ENCODE assay signal across 13 mouse cellular contexts in genomic region chr10:111190110-111190795, GRCm38 (mm10). TPM values are rescaled to one million over a fixed set of nuclear protein-coding genes. Genes with fewer than 3 reads are reported as not detected.
DNase-seq lines count a peak whose midpoint lies in the region; ATAC-seq and TF ChIP-seq lines count a peak whose summit lies in the region.
"Had no signal": no experiment of that assay in that cellular context is flagged by ENCODE, and none has a peak within 500 bp of the region (broad histone marks: within the 10 kb centered on the region; RNA-seq: fewer than 3 reads in every experiment).

No protein-coding gene starts in this region.

- H3K4me3 ChIP-seq in layer of hippocampus, adult 2 months, result no peak overlapping the region
- no peak overlapping the region for H3K4me3 ChIP-seq in neural tube, embryonic 15.5 days (replicated peaks)
- H3K4me3 ChIP-seq: heart, embryonic 10.5 days; megakaryocyte, embryonic 14.5 days had no signal

- no peaks in the 10 kb centered on the region for H3K9me3 ChIP-seq in neural tube, embryonic 15.5 days (replicated peaks)
- H3K9me3 ChIP-seq: heart, embryonic 10.5 days; megakaryocyte, embryonic 14.5 days had no signal

- H3K36me3 ChIP-seq in neural tube, embryonic 15.5 days, result no peaks in the 10 kb centered on the region
- H3K36me3 ChIP-seq: heart, embryonic 10.5 days had no signal

- H3K4me1 ChIP-seq in neural tube, embryonic 15.5 days, result peaks cover 24% of the 10 kb centered on the region

- intact Hi-C loops in heart, postnatal 14 days (cut with DNase I), result no loop called here

- no peak overlapping the region for H3K4me2 ChIP-seq in neural tube, embryonic 15.5 days

- H3K9ac ChIP-seq in neural tube, embryonic 15.5 days (replicated peaks), result no peak overlapping the region
- H3K9ac ChIP-seq: liver, embryonic 14.5 days had no signal

- 65% methylated on average over 6 of the region's 6 CpGs for WGBS in neural tube, embryonic 15.5 days

- no peak for ATAC-seq in neural tube, embryonic 15.5 days (ENCODE audit: low FRiP score)

- H3K27me3 ChIP-seq in neural tube, embryonic 15.5 days (replicated peaks), result no peaks in the 10 kb centered on the region
- H3K27me3 ChIP-seq: megakaryocyte, embryonic 14.5 days had no signal

- H3K27ac ChIP-seq in layer of hippocampus, adult 2 months, result peak overlapping the region; percentile 76
- H3K27ac ChIP-seq in neural tube, embryonic 15.5 days (replicated peaks), result no peak overlapping the region
- H3K27ac ChIP-seq: heart, embryonic 10.5 days; liver, embryonic 14.5 days had no signal

- TF ChIP-seq CTCF in layer of hippocampus, adult 2 months (conservative IDR thresholded peaks at IDR 0.05), result no peak

- peak; percentile 73 for DNase-seq in heart, adult 11 months
- DNase-seq in heart, postnatal 14 days, result no peak
- peak; percentile 41 to 68 for DNase-seq in right cerebral cortex, postnatal 10 days (ENCODE audit: low spot score in 2 of 2)
- DNase-seq in right cerebral cortex, postnatal 4 days, result no peak
- DNase-seq in layer of hippocampus, adult 2 months (ENCODE audit: low spot score in 2 of 2), result peak; percentile 68 to 86
- no peak for DNase-seq in urinary bladder, postnatal 36 days (ENCODE audit: low spot score in 2 of 2)
- DNase-seq in embryo, embryonic 11 days, result no peak
- DNase-seq: adrenal gland, adult 2 months; thymus, postnatal 4 days had no signal

RNA-seq across cellular contexts. Expression of gene Osbpl8, which starts 25.7 kb away (rescaled TPM):
- 10 to 100 TPM; 68.2 to 78.9 TPM for total RNA-seq in heart, postnatal 14 days (2021)
- 10 to 100 TPM; 60.8 to 60.9 TPM for total RNA-seq in layer of hippocampus, adult 2 months (2021)
- 14.1 and 16.0 TPM in 2 replicates for polyA plus RNA-seq in neural tube, embryonic 15.5 days (2015; fragmentation: Nextera tagmentation; extraction: Ambion mirVana)

Comparison
In these comparisons a context has a peak if more than half of its experiments do, and no peak if none do; other contexts are left out.
1. DNase-seq: peak in heart, adult 11 months (single experiment), right cerebral cortex, postnatal 10 days (2 of 2) and layer of hippocampus, adult 2 months (2 of 2); none in heart, postnatal 14 days (0 of 2), right cerebral cortex, postnatal 4 days (single experiment), urinary bladder, postnatal 36 days (0 of 2) and embryo, embryonic 11 days (single experiment).